Mouse (Mus musculus) hindbrain, embryonic 10.5 days (tissue): ENCODE results near the gene Dnah2. TPM values are rescaled to one million over a fixed set of nuclear protein-coding genes. Genes with fewer than 3 reads are reported as not detected.

ENCODE experiments used
- DNase-seq: peaks from one replicate; pipeline ENCODE4 v3.0.0-alpha.2; 2017; ENCODE audit warnings: low spot score
- H3K27ac ChIP-seq: fragments of 300-500 bp; sonication (generic); 2 replicates; pipeline ENCODE4 v1.5.1; 2016; ENCODE audit warnings: mild to moderate bottlenecking, moderate library complexity
- H3K27me3 ChIP-seq: fragments of 300-500 bp; sonication (generic); 2 replicates; pipeline ENCODE4 v1.6.1; 2016; ENCODE audit warnings: mild to moderate bottlenecking; ENCODE audit not compliant: poor library complexity, insufficient read depth, severe bottlenecking
- H3K36me3 ChIP-seq: fragments of 300-500 bp; sonication (generic); 2 replicates; pipeline ENCODE4 v1.6.1; 2016; ENCODE audit warnings: mild to moderate bottlenecking, moderate library complexity
- H3K4me1 ChIP-seq: fragments of 300-500 bp; sonication (generic); replicated peaks from 2 replicates; pipeline ENCODE4 v1.6.1; 2016; ENCODE audit warnings: mild to moderate bottlenecking
- H3K4me3 ChIP-seq: fragments of 300-500 bp; sonication (generic); 2 replicates; pipeline ENCODE4 v1.5.1; 2016; ENCODE audit warnings: mild to moderate bottlenecking, moderate library complexity
- H3K9me3 ChIP-seq: fragments of 300-500 bp; sonication (generic); 2 replicates; pipeline ENCODE4 v1.6.1; 2016; ENCODE audit warnings: mild to moderate bottlenecking, moderate library complexity
- WGBS: fragments of 180-500 bp; shearing (Covaris S2); methylation state at CpG from one replicate; pipeline ENCODE4 v1.1.7; 2016; 5-methylcytosine and 5-hydroxymethylcytosine counted together
- polyA plus RNA-seq: library from polyadenylated mRNA; unstranded; fragments of >200 nt; fragmentation: Nextera tagmentation; extraction: Ambion mirVana; gene quantifications from 2 replicates; pipeline ENCODE4 v1.2.1, GENCODE M21; 2016

Dnah2 gene
- polyA plus RNA-seq, 1 experiment from 2014 or later: 2.6 TPM

DNA sequence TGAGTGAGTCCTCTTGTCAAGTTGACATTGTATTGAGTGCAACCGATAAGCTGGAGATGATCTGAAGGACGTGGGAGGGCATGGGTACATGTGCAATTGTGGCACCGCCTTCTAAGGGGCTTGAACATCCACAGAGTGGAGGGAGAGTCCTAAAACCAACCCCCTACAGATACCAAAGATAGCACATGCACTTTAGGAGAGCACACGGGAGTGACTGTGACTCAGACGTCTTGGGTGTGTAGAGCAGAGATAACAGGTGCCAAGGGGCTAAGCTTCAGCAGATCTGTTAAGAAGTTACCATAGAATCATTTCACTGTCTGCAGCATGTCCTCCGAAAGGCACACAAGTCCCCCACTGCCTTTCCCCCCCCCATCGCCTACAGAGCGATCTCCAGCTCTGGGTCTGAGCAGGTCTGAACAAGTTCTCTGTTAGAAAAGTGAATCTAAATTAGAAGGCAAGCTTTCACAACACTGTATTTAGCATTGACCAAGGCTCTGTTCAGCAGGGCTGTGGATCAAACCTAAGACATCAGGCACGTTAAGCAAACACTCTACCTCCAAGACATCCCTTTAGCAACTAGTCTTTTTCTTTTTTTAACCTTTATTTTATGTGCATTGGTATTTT is 27.3 kb downstream of the Dnah2 start:
- Histone ChIP-seq H3K27ac (no peak overlapping the region), H3K36me3 (no peaks in the 10 kb centered on the region), H3K27me3 (no peaks in the 10 kb centered on the region), H3K4me3 (no peak overlapping the region), H3K4me1 (peaks cover 13% of the 10 kb centered on the region), H3K9me3 (no peaks in the 10 kb centered on the region)
- no peak for DNase-seq
- WGBS: 87% methylated on average over 9 of the region's 9 CpGs

DNA sequence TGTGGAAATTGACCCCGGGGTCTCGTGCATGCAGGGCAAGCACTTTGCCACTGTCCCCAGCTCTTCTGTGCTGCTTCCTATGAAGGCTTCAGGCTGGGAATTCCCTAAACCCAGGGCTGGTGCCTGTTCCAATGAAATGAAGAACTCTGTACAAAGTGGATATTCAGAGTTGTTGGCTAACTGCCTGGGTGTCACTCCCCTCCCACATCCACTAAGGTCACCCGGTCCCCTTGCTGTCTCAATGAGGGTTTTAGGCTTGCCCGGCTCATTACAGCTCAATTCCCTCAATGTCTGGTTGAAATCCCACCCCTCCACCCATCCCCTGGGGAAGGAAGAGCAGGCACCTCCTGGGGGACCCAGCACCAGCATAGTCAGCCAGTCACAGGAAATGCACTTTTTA is 28.9 kb downstream of the Dnah2 start:
- WGBS: 83% methylated on average over 4 of the region's 4 CpGs

DNA sequence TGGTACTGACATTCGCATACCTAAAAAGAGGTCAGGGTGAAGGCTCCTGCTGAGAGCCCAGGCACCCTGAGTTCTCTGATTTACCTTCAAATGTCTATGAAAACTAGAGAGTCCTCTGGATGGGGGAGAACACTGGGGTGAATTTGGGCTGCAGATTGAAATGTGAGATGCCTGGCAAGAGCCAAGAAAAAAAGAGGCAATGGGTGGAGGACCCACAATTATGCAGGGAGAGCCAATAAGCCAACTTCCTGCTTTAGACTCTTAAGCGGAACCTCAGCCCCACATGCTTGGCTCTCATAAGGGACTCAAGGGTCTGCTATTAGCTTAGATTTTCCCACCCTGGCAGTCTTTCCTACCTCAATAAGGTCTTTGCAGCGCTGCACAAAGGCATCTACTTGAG is 32.2 kb downstream of the Dnah2 start:
- Histone ChIP-seq H3K27me3 (peaks cover 6% of the 10 kb centered on the region; the same call in 1 of the 2 replicates), H3K4me1 (peaks cover 11% of the 10 kb centered on the region), H3K9me3 (no peaks in the 10 kb centered on the region), H3K36me3 (no peaks in the 10 kb centered on the region), H3K27ac (no peak overlapping the region), H3K4me3 (no peak overlapping the region)
- no peak for DNase-seq
- WGBS: 74% methylated on average over 3 of the region's 3 CpGs

More for the DNA sequence above, 28.9 kb downstream of the Dnah2 start:
- Histone ChIP-seq H3K27me3 (0 out of 2 replicates have a peak, but pooled peaks cover 5% of the 10 kb centered on the region), H3K4me3 (0 out of 2 replicates have a peak overlapping the region, but pooled peaks have one; percentile 3), H3K9me3 (no peaks in the 10 kb centered on the region), H3K36me3 (no peaks in the 10 kb centered on the region), H3K4me1 (peaks cover 11% of the 10 kb centered on the region), H3K27ac (no peak overlapping the region)
- DNase-seq: no peak

DNA sequence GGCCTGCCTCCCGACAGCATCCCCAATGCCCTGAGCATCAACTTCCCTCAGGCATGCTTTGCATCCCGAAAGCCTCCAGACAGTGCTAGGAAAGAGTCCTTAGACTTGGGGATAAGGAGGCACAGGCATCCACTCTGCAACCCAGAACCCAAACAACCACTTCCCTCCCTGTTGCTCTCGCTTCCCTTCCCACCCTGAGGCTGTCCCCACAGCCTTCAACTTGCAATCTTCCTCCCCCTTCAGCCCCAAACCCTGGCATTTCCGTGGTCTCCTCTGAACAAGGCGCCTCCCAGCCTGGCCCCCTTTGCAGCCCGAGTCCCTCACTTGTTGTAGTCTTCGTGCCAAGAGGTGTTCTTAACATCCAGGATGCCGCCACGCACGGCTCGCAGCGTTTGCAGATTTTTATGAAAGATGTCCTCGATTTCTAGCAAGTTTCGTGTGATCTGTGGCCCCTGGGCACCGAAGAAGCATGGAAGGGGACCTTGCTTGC is 32.7 kb downstream of the Dnah2 start:
- Histone ChIP-seq H3K4me1 (peaks cover 11% of the 10 kb centered on the region), H3K27ac (no peak overlapping the region), H3K27me3 (peaks cover 6% of the 10 kb centered on the region; the same call in 1 of the 2 replicates), H3K36me3 (no peaks in the 10 kb centered on the region), H3K4me3 (no peak overlapping the region), H3K9me3 (no peaks in the 10 kb centered on the region)
- 71% methylated on average over 15 of the region's 15 CpGs for WGBS
- DNase-seq: no peak

DNA sequence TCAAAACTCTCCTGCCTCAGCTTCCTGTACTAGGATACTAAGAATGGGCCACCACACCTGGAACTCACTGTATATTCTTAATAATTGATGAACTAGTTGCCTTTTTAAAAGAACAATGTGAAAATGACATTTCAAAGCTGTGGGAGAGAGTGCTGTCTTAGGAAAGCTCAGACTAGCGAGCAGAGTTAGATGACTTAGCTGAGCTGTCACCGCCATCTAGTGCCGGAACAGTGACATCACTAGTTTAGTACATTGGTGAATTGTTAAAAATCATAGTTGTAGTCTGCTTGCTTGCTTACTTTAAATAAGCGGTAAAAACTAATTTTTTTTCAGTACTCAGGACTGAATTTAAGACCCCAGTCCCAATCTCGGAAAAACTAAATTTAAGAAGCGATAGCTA is 35.1 kb downstream of the Dnah2 start:
- H3K27me3 ChIP-seq: peaks cover 6% of the 10 kb centered on the region; the same call in 1 of the 2 replicates
- no peak overlapping the region for H3K27ac ChIP-seq
- H3K36me3 ChIP-seq: no peaks in the 10 kb centered on the region
- 10% methylated on average over 6 of the region's 6 CpGs for WGBS
- H3K9me3 ChIP-seq: no peaks in the 10 kb centered on the region
- peaks cover 5% of the 10 kb centered on the region; the same call in 1 of the 2 replicates for H3K4me1 ChIP-seq
- DNase-seq: peak; percentile 48
- no peak overlapping the region for H3K4me3 ChIP-seq

DNA sequence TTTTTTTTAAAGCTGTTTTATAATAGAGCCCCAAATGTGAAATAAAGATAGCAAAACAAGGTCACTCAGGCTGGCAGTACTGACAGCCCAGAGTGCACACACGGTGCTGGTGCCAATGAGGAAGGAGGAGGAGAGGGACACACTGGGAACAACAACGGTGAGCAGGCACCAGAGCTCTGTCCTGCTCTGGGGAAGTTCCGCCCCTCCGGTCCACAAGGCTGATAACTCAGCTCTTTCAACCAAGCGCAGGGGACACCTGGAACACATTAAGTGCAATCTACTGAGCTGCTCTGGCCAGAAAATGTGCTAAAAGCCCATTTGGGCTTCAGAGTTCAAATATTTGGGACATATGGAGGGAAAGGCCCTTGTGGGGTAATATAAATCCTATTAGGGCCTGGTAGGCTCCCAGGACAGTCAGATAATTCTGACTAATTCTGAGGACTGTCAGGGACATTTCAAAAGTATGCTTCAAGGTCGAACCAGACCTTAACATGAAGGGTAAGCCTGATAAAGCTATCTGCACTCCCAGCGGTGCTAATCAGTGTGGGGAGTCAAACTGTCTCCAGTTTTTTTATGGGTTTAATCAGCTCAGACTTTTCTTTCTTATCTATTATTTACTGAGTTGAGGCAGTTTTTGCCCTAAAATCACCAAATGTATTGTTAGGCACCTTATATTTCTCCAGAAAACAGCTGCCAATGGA is 38.0 kb downstream of the Dnah2 start:
- H3K27ac ChIP-seq: no peak overlapping the region
- WGBS: 56% methylated on average over 7 of the region's 7 CpGs
- DNase-seq: peak; percentile 22

DNA sequence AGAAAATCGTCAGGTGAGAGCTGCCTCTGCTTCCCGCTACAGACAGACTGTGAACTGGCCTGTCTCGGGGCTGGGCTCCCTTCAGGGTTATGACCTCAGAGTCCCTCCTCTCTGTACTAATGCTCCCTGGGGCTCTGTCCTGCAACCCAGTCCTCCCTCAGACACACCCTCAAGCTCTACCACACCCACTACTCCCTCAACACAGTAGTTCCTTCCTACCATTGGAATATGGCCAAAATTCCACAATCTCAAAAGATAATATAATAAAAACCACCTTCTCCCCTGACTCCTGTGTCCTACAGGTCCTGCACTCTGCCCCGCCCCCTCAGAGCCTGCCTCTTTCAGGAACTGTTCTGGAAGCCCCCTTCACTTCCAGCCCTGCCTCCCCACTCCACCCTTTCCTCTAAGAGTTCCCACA is 45.0 kb downstream of the Dnah2 start:
- 39% methylated on average over 4 of the region's 4 CpGs for WGBS
- Histone ChIP-seq H3K36me3 (no peaks in the 10 kb centered on the region), H3K9me3 (no peaks in the 10 kb centered on the region), H3K27ac (no peak overlapping the region), H3K4me1 (peaks cover 17% of the 10 kb centered on the region; the same call in 1 of the 2 replicates), H3K27me3 (no peaks in the 10 kb centered on the region), H3K4me3 (no peak overlapping the region)
- DNase-seq: no peak

More for the DNA sequence above, 38.0 kb downstream of the Dnah2 start:
- peaks cover 6% of the 10 kb centered on the region; the same call in 1 of the 2 replicates for H3K27me3 ChIP-seq
- H3K9me3 ChIP-seq: no peaks in the 10 kb centered on the region
- no peaks in the 10 kb centered on the region for H3K36me3 ChIP-seq
- H3K4me3 ChIP-seq: no peak overlapping the region
- peaks cover 2% of the 10 kb centered on the region; the same call in 1 of the 2 replicates for H3K4me1 ChIP-seq

DNA sequence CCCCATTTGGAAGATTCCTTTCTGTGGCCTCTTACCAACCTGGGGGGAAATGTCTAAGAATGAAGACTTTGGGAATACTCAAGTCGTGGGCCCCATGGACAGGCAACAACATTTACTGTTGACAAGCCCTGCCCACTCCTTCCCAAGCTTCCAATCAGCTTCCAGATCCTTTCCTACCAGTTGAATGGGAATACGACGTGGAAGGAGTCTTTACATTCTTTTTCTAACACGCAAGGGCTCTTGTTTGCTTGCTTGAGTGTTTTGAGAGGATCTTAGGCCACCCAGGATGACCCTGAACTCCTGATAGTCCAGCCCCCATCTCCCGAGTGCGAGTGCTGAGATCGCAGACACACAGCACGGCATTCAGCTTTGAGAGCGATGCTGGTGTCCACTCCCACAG is 47.4 kb downstream of the Dnah2 start:
- 0 out of 2 replicates have a peak, but pooled peaks cover 3% of the 10 kb centered on the region for H3K36me3 ChIP-seq
- WGBS: 73% methylated on average over 9 of the region's 9 CpGs
- no peak overlapping the region for H3K27ac ChIP-seq
- H3K4me3 ChIP-seq: no peak overlapping the region
- DNase-seq: no peak
- no peaks in the 10 kb centered on the region for H3K27me3 ChIP-seq
- no peaks in the 10 kb centered on the region for H3K9me3 ChIP-seq
- H3K4me1 ChIP-seq: peaks cover 17% of the 10 kb centered on the region; the same call in 1 of the 2 replicates

DNA sequence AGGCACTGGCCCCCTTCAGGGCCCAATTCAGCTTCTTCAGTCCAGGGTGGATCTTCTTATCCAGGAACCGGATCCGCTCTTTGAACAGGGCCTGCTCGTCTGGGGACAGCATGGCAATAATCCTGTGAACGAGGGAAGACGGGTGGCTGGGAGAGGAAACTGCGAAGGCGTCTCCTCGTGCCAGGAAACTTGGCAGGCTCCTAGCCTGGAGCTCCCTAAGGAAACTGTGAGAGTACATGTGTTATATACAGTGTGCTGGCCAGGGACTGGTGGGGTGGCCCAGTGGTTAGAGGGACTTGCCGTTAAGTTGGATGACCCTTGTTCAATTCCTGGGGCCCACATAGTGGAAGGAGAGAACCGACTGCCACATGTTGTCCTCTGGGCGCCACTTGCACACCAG is 49.8 kb downstream of the Dnah2 start:
- WGBS: 93% methylated on average over 11 of the region's 11 CpGs
- no peak for DNase-seq

DNA sequence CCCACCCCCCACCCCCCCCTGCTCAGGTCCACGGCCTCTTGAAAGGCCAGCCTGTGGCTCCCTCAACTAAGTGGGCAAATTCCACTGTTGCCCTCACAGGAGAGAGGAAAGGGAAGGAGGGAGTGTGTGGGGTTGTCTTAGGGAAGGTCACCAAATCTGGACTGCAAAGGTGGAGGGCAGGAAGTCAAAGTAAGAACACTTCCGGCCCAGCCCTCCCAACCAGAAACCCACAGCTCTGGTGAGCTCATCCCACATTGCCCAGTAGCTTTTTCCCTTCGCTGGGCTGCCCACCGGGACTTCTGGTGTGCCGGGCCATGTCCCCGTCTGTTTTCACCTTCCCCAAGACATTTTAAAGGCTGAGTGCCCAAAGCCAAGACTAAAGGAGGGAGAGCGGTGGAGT is 57.2 kb downstream of the Dnah2 start:
- 90% methylated on average over 7 of the region's 7 CpGs for WGBS
- no peak overlapping the region for H3K27ac ChIP-seq
- no peak for DNase-seq
- H3K4me1 ChIP-seq: peaks cover 4% of the 10 kb centered on the region; the same call in 1 of the 2 replicates
- no peaks in the 10 kb centered on the region for H3K9me3 ChIP-seq
- no peaks in the 10 kb centered on the region; the same call in 1 of the 2 replicates for H3K27me3 ChIP-seq
- H3K4me3 ChIP-seq: no peak overlapping the region
- H3K36me3 ChIP-seq: 0 out of 2 replicates have a peak, but pooled peaks cover 2% of the 10 kb centered on the region

More for the DNA sequence above, 49.8 kb downstream of the Dnah2 start:
- no peak overlapping the region for H3K27ac ChIP-seq
- H3K9me3 ChIP-seq: no peaks in the 10 kb centered on the region
- H3K4me1 ChIP-seq: peaks cover 21% of the 10 kb centered on the region
- no peak overlapping the region for H3K4me3 ChIP-seq
- no peaks in the 10 kb centered on the region for H3K27me3 ChIP-seq
- 0 out of 2 replicates have a peak, but pooled peaks cover 3% of the 10 kb centered on the region for H3K36me3 ChIP-seq

DNA sequence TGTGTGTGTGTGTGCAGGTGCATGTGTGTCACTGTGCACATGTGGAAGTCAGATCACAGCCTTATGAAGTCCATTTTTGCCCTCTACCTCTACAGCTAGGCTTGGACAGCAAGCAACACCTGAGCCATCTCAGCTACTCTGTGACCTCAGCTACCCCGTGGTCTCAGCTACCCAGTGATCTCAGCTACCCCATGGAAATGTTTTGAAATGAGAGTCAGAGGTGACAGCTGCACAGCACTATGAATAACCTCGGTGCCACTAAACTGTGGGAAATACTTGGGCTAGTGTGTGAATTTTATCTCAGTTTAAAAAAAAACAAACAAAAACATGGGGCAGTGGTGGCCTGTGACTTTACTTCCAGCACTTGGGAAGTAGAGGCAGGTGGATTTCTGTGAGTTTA is 58.0 kb downstream of the Dnah2 start:
- WGBS: 86% methylated on average over 2 of the region's 2 CpGs
- H3K4me1 ChIP-seq: peaks cover 4% of the 10 kb centered on the region; the same call in 1 of the 2 replicates
- no peak overlapping the region for H3K4me3 ChIP-seq

DNA sequence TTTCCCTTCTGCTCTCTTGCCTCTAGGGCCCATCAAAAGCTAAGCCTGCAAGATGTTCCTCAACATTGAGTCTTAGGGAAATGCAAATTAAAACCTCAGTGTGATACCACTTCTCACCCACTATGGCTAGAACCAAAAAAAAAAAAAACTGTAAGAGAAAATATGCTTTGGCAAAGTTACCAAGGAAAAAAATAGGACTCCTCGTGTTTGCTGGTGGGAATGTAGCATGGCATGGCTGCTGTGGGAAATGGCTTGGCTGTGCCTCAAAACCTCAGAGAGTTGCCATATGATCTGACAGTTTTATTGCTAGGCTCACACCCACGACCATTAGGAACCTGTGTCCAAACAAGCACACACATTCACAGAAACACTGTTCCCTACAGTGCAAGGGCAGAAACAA is 61.4 kb downstream of the Dnah2 start:
- H3K9me3 ChIP-seq: no peaks in the 10 kb centered on the region
- H3K27me3 ChIP-seq: no peaks in the 10 kb centered on the region
- 0 out of 2 replicates have a peak, but pooled peaks cover 2% of the 10 kb centered on the region for H3K36me3 ChIP-seq
- no peak overlapping the region for H3K27ac ChIP-seq
- 86% methylated on average over 2 of the region's 2 CpGs for WGBS
- no peak for DNase-seq
- H3K4me1 ChIP-seq: no peaks in the 10 kb centered on the region
- H3K4me3 ChIP-seq: no peak overlapping the region

More for the DNA sequence above, 58.0 kb downstream of the Dnah2 start:
- Histone ChIP-seq H3K9me3 (no peaks in the 10 kb centered on the region), H3K27ac (no peak overlapping the region), H3K27me3 (no peaks in the 10 kb centered on the region; the same call in 1 of the 2 replicates), H3K36me3 (0 out of 2 replicates have a peak, but pooled peaks cover 2% of the 10 kb centered on the region)
- DNase-seq: no peak

DNA sequence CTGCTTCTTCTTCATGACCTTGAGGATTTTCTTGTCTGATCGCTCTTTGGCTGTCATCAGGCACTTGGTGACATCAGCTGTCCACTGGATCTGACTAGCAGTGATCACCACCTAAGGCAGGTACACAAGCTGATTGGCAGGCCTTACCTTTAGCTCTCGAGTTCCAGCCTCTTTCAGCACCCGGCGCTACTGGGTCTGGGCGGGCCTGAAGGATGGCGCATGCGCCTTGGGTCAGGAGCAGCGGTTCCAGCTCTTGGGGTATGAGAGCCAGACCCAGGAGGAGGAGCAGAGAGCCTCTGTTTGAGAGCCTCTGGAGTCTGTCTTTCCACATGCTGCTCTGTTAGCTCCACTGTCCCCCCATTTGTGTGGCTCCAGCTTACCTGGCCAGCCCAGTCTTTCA is 71.3 kb downstream of the Dnah2 start:
- Histone ChIP-seq H3K9me3 (peaks cover 2% of the 10 kb centered on the region; the same call in 1 of the 2 replicates), H3K4me3 (no peak overlapping the region), H3K27me3 (no peaks in the 10 kb centered on the region), H3K4me1 (peaks cover 15% of the 10 kb centered on the region), H3K27ac (0 out of 2 replicates have a peak overlapping the region, but pooled peaks have one; percentile 46), H3K36me3 (no peaks in the 10 kb centered on the region)
- DNase-seq: no peak
- WGBS: 90% methylated on average over 8 of the region's 8 CpGs
